Mouse (Mus musculus) gastrocnemius, postnatal 25 days (tissue): Measurements from ENCODE around the gene Zbtb9. TPM values are rescaled to one million over a fixed set of nuclear protein-coding genes. Genes with fewer than 3 reads are reported as not detected.

Experiments
- DNase-seq: peaks from one replicate; pipeline ENCODE4 v3.0.0; 2022
- microRNA-seq, 2 experiments: library from miRNA; unstranded; fragments of <30 nt; microRNA quantifications; one replicate each; pipeline ENCODE4 v1.2.0; 2021; ENCODE audit warnings: borderline replicate concordance in 2 of 2
- total RNA-seq, 2 experiments: library from RNA; stranded (reverse); gene quantifications; 1 replicate in 1 of 2; 2 replicates in 1 of 2; pipeline ENCODE4 v1.2.3; 2021

The Zbtb9 gene
- total RNA-seq, 2 experiments from 2014 or later: 0.43 to 0.92 TPM

- DNase-seq: no peak
Measured at GRCm38 (mm10) chr17:27040304-27041045, 67.5 kb downstream of the Zbtb9 start.

GRCm38 (mm10) chr17:27041046-27041786 lies 68.2 kb downstream of the Zbtb9 start:
- DNase-seq: no peak

DNA sequence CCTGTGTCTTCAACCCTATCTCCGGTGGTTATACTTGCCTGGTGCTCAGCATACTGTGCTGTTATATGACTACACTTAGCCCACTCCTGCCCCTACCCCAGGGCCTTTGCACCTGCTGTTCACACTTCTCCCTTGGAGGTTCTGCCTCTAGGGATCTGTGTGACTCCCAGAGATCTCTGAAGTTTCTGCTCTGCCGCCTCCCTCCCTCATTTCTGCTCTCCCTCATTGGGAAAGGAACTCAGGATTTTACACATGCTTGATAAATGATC lies 68.8 kb downstream of the Zbtb9 start:
- no peak for DNase-seq

DNA sequence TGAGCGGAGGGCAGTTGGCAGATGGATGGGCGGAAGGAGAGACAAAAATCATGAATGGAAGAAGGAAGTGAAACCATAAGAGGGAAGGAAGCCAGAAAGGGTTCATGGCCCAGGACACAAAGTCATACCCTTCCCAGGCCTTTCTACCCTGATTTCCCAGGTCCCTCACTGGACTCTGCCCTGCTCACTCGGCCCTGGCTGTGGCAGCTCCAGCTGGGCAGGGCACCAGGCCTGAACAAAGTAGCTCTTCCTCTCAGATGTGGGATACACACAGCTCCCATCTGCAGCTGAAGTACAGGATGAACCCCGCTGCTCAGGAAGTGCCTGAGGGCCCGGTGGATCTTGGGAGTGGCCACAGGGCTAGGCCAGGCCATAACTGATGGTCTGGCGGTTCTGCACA lies 69.9 kb downstream of the Zbtb9 start:
- DNase-seq: no peak

DNA sequence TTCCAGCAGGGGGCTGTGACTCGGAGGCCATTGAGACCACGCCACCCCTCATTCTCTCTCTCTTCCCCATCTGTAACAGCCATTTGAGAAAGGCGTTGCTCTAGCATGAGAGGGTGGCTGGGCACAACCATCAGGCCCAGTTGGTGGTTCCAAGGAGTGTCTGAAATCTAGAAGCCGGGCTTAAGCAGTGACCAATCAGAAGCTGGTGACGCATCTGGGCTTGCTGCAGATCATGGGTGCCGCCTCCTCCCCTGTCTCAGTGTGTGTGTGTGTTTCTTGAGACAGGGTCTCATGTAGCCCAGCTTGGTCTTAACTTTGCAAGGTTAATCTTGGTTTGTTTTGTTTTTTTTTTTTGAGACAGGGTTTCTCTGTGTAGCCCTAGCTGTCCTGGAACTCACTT lies 72.2 kb downstream of the Zbtb9 start:
- no peak for DNase-seq

GRCm38 (mm10) chr17:27047762-27048444 lies 74.9 kb downstream of the Zbtb9 start:
- no peak for DNase-seq

- no peak for DNase-seq
Measured at GRCm38 (mm10) chr17:27048445-27049239, 75.7 kb downstream of the Zbtb9 start.

DNA sequence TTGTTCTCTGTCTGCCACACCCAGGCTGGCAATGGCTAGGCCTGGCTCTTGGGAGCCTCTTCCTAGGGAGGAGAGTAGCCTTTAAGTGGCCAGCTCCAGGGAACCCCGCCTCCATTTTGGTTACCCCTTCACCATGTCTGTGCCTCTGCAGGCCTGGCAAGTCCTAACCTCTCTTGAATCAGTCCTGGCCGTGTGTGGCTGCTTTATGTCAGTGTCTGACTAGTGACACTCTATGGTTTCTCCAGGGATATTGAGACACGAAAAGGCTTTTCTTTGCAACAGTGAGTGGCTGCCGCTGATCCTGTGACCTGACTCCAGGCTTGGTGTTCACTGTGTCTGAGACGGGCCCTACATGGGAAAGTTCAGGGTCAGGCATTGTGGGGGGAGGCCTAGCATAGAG lies 77.9 kb downstream of the Zbtb9 start:
- no peak for DNase-seq

GRCm38 (mm10) chr17:27051514-27051913 lies 78.5 kb downstream of the Zbtb9 start:
- peak; percentile 44 for DNase-seq

DNA sequence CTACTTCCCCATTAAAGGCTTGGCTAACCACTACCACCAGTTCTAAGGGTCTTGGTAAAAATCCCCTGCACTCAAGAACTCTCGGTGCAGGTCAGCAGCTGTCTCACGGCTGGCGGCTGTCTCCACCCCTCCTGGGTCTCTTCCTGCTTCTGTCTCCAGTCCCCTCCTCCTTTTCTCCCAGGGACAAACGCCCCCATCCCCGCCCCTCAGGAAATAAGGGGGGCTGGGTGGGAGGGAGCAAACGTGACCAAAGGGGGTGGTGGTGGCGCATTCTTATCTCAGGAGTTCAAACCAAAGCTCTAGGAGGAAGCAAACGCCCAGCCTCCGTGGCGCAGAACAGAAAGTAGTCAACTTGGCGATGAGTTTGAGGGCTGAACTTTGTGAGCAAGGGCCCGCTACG lies 83.2 kb downstream of the Zbtb9 start:
- DNase-seq: peak; percentile 79

DNA sequence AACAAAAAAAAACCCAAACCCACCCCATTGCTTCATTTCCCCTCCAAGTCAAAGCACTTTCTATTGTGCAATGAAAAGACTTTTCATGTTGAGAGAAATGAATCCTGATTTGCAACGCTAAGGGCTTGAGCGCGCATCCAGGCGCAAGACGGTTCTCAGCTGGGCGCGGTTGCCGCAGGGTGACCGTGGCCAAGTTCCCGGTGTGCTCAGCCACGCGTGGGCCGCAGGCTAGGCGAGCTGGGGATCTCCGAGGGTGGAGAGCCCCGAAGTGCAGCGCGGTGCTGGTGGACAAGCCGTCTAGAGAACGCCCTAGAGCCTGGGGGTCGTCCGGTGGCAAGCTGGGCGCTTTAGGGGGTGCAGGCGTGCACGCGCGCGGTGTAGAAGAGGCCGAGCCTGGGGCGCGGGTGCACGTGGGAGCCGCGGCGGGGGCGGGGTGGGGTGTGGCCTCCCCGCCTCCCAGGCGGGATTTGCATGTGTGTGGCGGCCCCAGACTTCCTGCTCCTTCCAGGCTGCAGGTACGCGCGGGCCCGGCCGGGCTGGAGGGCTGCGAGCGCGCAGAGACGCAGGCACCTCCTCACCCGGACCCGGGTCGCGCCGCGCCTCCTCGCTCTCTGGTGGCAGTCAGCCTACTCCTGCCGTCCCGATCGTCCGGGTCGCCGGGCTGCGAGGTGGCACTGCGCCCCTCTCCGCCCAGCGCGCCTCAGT lies 84.0 kb downstream of the Zbtb9 start, which contains the start of gene Itpr3:
Gene Itpr3, plus strand, starts transcription at position 493 of the 705 bp plus-strand sequence.
- DNase-seq: peak; percentile 81

GRCm38 (mm10) chr17:27057517-27058055 lies 84.6 kb downstream of the Zbtb9 start:
- DNase-seq: no peak

Small RNA genes lying within 50 kb of the gene (microRNA-seq; reads per million reads assigned to microRNA genes)
- 0.53 to 1.5 reads per million in 2 experiments for gene Mir3083
- 0.74 to 1.1 reads per million in 2 experiments for gene Mir6968

Other genes with a start within 250 kb of the Zbtb9 start
- 10 to 100 TPM; 20.6 to 23.7 TPM for gene Bnip1, start 192.1 kb upstream of the Zbtb9 start, total RNA-seq
- not detected for gene Nkx2-5, start 128.2 kb upstream of the Zbtb9 start, total RNA-seq
- under 1 TPM; 0.31 to 0.56 TPM for gene Kifc5b, start 56.1 kb upstream of the Zbtb9 start, total RNA-seq
- gene Phf1, start 40.1 kb upstream of the Zbtb9 start, total RNA-seq: 1 to 10 TPM; 5.1 to 5.9 TPM
- 10 to 100 TPM; 83.7 to 87.0 TPM for gene Cuta, start 33.6 kb upstream of the Zbtb9 start, total RNA-seq
- 1 to 10 TPM; 2.7 to 4.7 TPM for gene Syngap1, start 31.9 kb upstream of the Zbtb9 start, total RNA-seq
- 10 to 100 TPM; 16.9 to 21.0 TPM for gene Bak1, start 55.8 kb downstream of the Zbtb9 start, total RNA-seq
- 1 to 10 TPM; 1.6 to 2.4 TPM for gene Itpr3, start 84.1 kb downstream of the Zbtb9 start, total RNA-seq
- 100 to 1,000 TPM; 356 to 366 TPM for gene Uqcc2, start 160.7 kb downstream of the Zbtb9 start, total RNA-seq
- gene Ip6k3, start 194.6 kb downstream of the Zbtb9 start, total RNA-seq: 10 to 100 TPM; 73.4 to 94.9 TPM
- 10 to 100 TPM; 18.0 to 21.8 TPM for gene Lemd2, start 231.3 kb downstream of the Zbtb9 start, total RNA-seq